Mouse (Mus musculus) E14TG2a.4 (cell line): ENCODE data around the gene Myrf.

Experiments used
- CTCF ChIP-seq: conservative IDR thresholded peaks from 2 replicates; pipeline ENCODE4 v1.5.1; 2014; ENCODE audit warnings: low read length
- POU5F1 ChIP-seq: IDR thresholded peaks from 2 replicates; pipeline ENCODE4 v1.6.1; 2014; ENCODE audit warnings: low read length, borderline replicate concordance

GRCm38 (mm10) chr19:10210885-10211284, 29.7 kb downstream of the Myrf start:
- TF ChIP-seq CTCF, result no peak
- TF ChIP-seq POU5F1, result no peak
